Mouse (Mus musculus) heart, embryonic 10.5 days (tissue): Measurements from ENCODE around the gene Nckap5. TPM values are rescaled to one million over a fixed set of nuclear protein-coding genes. Genes with fewer than 3 reads are reported as not detected.
"Not testable (repeated sequence)": the region's sequence is repeated elsewhere in the genome, so short reads cannot be mapped to it uniquely, and the experiment has no call there.

ENCODE experiments used
- DNase-seq: peaks from one replicate; pipeline ENCODE4 v3.0.0-alpha.2; 2017; ENCODE audit warnings: low spot score
- H3K27ac ChIP-seq: fragments of 300-500 bp; sonication (generic); 2 replicates; pipeline ENCODE4 v1.5.1; 2016; ENCODE audit warnings: mild to moderate bottlenecking
- H3K27me3 ChIP-seq: fragments of 300-500 bp; sonication (generic); 2 replicates; pipeline ENCODE4 v1.6.1; 2016; ENCODE audit warnings: mild to moderate bottlenecking; ENCODE audit not compliant: poor library complexity, insufficient read depth, severe bottlenecking
- H3K36me3 ChIP-seq: fragments of 300-500 bp; sonication (generic); 2 replicates; pipeline ENCODE4 v1.6.1; 2016; ENCODE audit warnings: mild to moderate bottlenecking, moderate library complexity
- H3K4me1 ChIP-seq: fragments of 300-500 bp; sonication (generic); 2 replicates; pipeline ENCODE4 v1.6.1; 2016; ENCODE audit warnings: mild to moderate bottlenecking
- H3K4me3 ChIP-seq: fragments of 300-500 bp; sonication (generic); 2 replicates; pipeline ENCODE4 v1.5.1; 2016; ENCODE audit warnings: mild to moderate bottlenecking, moderate library complexity
- H3K9me3 ChIP-seq: fragments of 300-500 bp; sonication (generic); 2 replicates; pipeline ENCODE4 v1.6.1; 2016; ENCODE audit warnings: mild to moderate bottlenecking, moderate library complexity
- WGBS: fragments of 180-500 bp; shearing (Covaris S2); methylation state at CpG from one replicate; pipeline ENCODE4 v1.1.7; 2016; 5-methylcytosine and 5-hydroxymethylcytosine counted together
- polyA plus RNA-seq: library from polyadenylated mRNA; unstranded; fragments of >200 nt; fragmentation: Nextera tagmentation; extraction: Ambion mirVana; gene quantifications from 2 replicates; pipeline ENCODE4 v1.2.1, GENCODE M21; 2016

Gene Nckap5
- polyA plus RNA-seq, 1 experiment from 2014 or later, result 2.3 TPM

DNA sequence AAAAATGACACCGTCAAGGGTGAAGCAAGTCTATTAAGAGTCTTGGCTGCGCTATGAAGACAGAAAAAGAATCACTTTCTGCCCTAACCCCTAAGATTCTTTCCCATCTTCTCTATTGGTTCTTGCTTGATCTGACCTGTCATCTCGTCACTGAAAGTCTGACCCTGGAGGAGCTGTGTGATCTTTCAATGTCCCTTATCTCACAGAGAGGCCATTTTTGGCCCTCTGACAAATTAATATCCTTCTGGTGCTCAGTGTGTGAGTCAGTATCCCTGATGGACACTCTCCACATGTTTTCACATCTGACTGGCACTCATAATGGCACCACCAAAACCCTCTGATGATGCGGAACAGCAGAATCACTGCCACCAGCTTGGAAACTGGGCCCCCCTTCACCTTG lies 736.3 kb downstream of the Nckap5 start:
- no peak overlapping the region for H3K27ac ChIP-seq
- no peaks in the 10 kb centered on the region for H3K36me3 ChIP-seq
- H3K27me3 ChIP-seq, result no peaks in the 10 kb centered on the region
- H3K4me3 ChIP-seq, result no peak overlapping the region
- WGBS, result 76% methylated on average over 4 of the region's 4 CpGs
- peaks cover 4% of the 10 kb centered on the region; the same call in 1 of the 2 replicates for H3K4me1 ChIP-seq
- DNase-seq, result no peak
- H3K9me3 ChIP-seq, result no peaks in the 10 kb centered on the region

GRCm38 (mm10) chr1:126091979-126092378 lies 738.6 kb downstream of the Nckap5 start:
- 86% methylated on average over 2 of the region's 2 CpGs for WGBS
- not testable (repeated sequence) for H3K4me1 ChIP-seq, H3K36me3 ChIP-seq, H3K27ac ChIP-seq, H3K9me3 ChIP-seq, H3K4me3 ChIP-seq, H3K27me3 ChIP-seq, DNase-seq

DNA sequence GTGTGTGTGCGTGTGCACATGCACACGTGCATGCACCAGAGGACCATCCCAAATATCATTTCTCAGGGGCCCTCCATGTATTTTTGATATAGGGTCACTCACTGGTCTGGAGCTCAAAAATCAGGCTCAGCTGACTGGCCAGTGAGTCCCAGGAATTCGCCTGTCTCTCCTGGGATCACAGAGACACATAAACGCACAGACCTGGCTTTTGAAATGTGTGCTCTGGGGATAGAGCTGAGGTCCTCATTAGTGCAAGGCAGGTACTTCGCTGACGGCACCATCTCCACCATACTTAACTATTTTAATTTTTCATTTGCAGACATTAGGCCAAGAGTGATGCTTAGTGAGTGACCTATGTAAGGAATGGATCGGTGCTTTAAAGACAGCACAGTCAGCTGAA lies 743.4 kb downstream of the Nckap5 start:
- DNase-seq, result no peak
- Histone ChIP-seq H3K27me3 (no peaks in the 10 kb centered on the region), H3K9me3 (no peaks in the 10 kb centered on the region), H3K27ac (no peak overlapping the region), H3K4me1 (no peaks in the 10 kb centered on the region), H3K4me3 (no peak overlapping the region), H3K36me3 (no peaks in the 10 kb centered on the region)
- WGBS, result 90% methylated on average over 7 of the region's 7 CpGs

GRCm38 (mm10) chr1:126076312-126076711 lies 754.3 kb downstream of the Nckap5 start:
- no peaks in the 10 kb centered on the region for H3K27me3 ChIP-seq
- 73% methylated on average over 4 of the region's 4 CpGs for WGBS
- H3K9me3 ChIP-seq, result no peaks in the 10 kb centered on the region
- no peaks in the 10 kb centered on the region for H3K4me1 ChIP-seq
- H3K36me3 ChIP-seq, result no peaks in the 10 kb centered on the region
- no peak overlapping the region for H3K4me3 ChIP-seq
- DNase-seq, result no peak
- no peak overlapping the region for H3K27ac ChIP-seq

- Histone ChIP-seq H3K27me3 (no peaks in the 10 kb centered on the region), H3K4me3 (no peak overlapping the region), H3K27ac (no peak overlapping the region), H3K4me1 (no peaks in the 10 kb centered on the region), H3K9me3 (no peaks in the 10 kb centered on the region), H3K36me3 (no peaks in the 10 kb centered on the region)
- WGBS, result 74% methylated on average over 2 of the region's 2 CpGs
- DNase-seq, result no peak
Measured at GRCm38 (mm10) chr1:126070861-126071260, 759.7 kb downstream of the Nckap5 start.

DNA sequence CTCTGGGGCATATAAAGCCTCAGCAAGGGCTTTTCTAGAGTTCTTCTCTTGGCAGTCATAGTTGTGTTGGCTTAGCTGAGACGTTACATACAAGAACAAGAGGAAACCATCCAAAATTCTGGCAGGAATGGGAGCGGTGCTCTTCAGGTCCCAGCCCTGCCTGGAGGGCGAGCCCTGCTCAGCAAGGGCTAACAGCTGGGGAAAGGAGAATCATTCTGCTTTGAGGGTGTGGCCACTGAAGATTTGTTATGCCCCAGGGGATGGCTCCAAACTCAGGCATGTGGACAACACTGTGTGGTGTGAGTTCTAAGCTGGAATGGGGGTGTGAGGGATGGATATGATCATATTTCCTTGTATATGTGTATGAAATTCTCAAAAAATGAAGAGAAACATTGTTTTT lies 779.1 kb downstream of the Nckap5 start:
- no peaks in the 10 kb centered on the region for H3K36me3 ChIP-seq
- DNase-seq, result no peak
- H3K27ac ChIP-seq, result no peak overlapping the region
- WGBS, result 84% methylated on average over 3 of the region's 3 CpGs
- H3K4me3 ChIP-seq, result no peak overlapping the region
- H3K4me1 ChIP-seq, result no peaks in the 10 kb centered on the region
- H3K9me3 ChIP-seq, result no peaks in the 10 kb centered on the region
- H3K27me3 ChIP-seq, result no peaks in the 10 kb centered on the region

- no peak for DNase-seq
- 87% methylated on average over 5 of the region's 5 CpGs for WGBS
Measured at GRCm38 (mm10) chr1:126042886-126043285, 787.7 kb downstream of the Nckap5 start.

DNA sequence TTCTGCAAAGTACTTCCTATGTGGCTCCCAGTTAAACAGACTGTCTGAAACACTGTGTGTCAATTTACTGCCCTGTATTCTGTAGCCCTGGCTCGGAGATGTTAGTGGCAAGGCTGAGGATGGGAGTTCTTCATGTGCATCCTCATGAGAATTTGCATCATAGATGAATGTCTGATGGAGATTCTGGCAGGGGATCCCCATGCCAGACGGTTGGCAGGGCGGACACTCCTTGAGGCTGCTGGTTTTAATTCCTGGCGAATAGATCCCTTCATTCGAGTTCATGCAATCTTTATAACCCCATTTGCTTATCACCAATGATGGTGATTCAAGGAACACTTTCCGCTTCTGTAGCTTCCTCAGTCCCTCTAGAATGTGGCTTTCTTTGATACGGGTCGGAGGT lies 803.1 kb downstream of the Nckap5 start:
- 84% methylated on average over 8 of the region's 8 CpGs for WGBS
- no peaks in the 10 kb centered on the region for H3K4me1 ChIP-seq
- H3K36me3 ChIP-seq, result no peaks in the 10 kb centered on the region
- H3K27ac ChIP-seq, result no peak overlapping the region
- no peaks in the 10 kb centered on the region for H3K9me3 ChIP-seq
- H3K27me3 ChIP-seq, result no peaks in the 10 kb centered on the region
- no peak overlapping the region for H3K4me3 ChIP-seq
- no peak for DNase-seq

More at GRCm38 (mm10) chr1:126042886-126043285, 787.7 kb downstream of the Nckap5 start:
- no peaks in the 10 kb centered on the region for H3K27me3 ChIP-seq
- no peak overlapping the region for H3K27ac ChIP-seq
- H3K36me3 ChIP-seq, result no peaks in the 10 kb centered on the region
- H3K9me3 ChIP-seq, result no peaks in the 10 kb centered on the region
- H3K4me1 ChIP-seq, result no peaks in the 10 kb centered on the region
- no peak overlapping the region for H3K4me3 ChIP-seq

GRCm38 (mm10) chr1:126024518-126024917 lies 806.1 kb downstream of the Nckap5 start:
- H3K36me3 ChIP-seq, result no peaks in the 10 kb centered on the region
- no peaks in the 10 kb centered on the region for H3K4me1 ChIP-seq
- H3K9me3 ChIP-seq, result no peaks in the 10 kb centered on the region
- H3K27me3 ChIP-seq, result no peaks in the 10 kb centered on the region
- no peak for DNase-seq
- no peak overlapping the region for H3K27ac ChIP-seq
- 81% methylated on average over 6 of the region's 6 CpGs for WGBS
- H3K4me3 ChIP-seq, result no peak overlapping the region

- Histone ChIP-seq H3K27me3 (no peaks in the 10 kb centered on the region), H3K9me3 (no peaks in the 10 kb centered on the region), H3K27ac (no peak overlapping the region), H3K4me1 (no peaks in the 10 kb centered on the region), H3K4me3 (no peak overlapping the region), H3K36me3 (no peaks in the 10 kb centered on the region)
- WGBS, result 29% methylated on average over 10 of the region's 10 CpGs
- DNase-seq, result no peak
Measured at GRCm38 (mm10) chr1:126022959-126023358, 807.6 kb downstream of the Nckap5 start.

GRCm38 (mm10) chr1:126018654-126019053 lies 811.9 kb downstream of the Nckap5 start:
- not testable (repeated sequence) for H3K4me1 ChIP-seq, H3K36me3 ChIP-seq, H3K4me3 ChIP-seq, H3K27ac ChIP-seq, H3K27me3 ChIP-seq, DNase-seq, H3K9me3 ChIP-seq
- 72% methylated on average over 6 of the region's 6 CpGs for WGBS

GRCm38 (mm10) chr1:126011661-126012091 lies 818.9 kb downstream of the Nckap5 start:
- DNase-seq, result no peak
- 89% methylated on average over 5 of the region's 5 CpGs for WGBS

DNA sequence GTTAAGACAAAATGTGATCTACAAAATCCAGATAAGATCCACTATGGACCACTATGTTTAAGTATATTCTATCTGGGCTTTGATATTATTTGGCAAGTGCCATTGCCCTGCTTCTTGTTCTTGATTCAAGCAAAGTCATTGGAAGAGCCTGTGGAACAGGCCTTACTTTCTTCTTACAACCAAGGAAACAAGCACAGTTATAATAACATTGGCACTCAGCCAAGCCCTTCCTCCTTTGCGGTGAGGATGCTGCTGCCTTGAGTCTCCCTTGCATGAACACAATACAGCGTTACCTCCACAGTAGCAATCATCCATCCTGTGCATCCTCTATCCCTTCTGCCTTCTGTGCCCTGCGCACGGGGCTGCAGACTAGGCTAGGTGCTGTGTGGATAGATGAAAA lies 823.0 kb downstream of the Nckap5 start:
- H3K27me3 ChIP-seq, result no peaks in the 10 kb centered on the region
- no peaks in the 10 kb centered on the region for H3K9me3 ChIP-seq
- no peak overlapping the region for H3K27ac ChIP-seq
- no peaks in the 10 kb centered on the region for H3K36me3 ChIP-seq
- H3K4me1 ChIP-seq, result no peaks in the 10 kb centered on the region
- no peak overlapping the region for H3K4me3 ChIP-seq
- 87% methylated on average over 4 of the region's 4 CpGs for WGBS
- DNase-seq, result no peak

More at GRCm38 (mm10) chr1:126011661-126012091, 818.9 kb downstream of the Nckap5 start:
- H3K27ac ChIP-seq, result no peak overlapping the region
- H3K36me3 ChIP-seq, result no peaks in the 10 kb centered on the region
- no peaks in the 10 kb centered on the region for H3K27me3 ChIP-seq
- H3K4me3 ChIP-seq, result no peak overlapping the region
- no peaks in the 10 kb centered on the region for H3K4me1 ChIP-seq
- no peaks in the 10 kb centered on the region for H3K9me3 ChIP-seq

DNA sequence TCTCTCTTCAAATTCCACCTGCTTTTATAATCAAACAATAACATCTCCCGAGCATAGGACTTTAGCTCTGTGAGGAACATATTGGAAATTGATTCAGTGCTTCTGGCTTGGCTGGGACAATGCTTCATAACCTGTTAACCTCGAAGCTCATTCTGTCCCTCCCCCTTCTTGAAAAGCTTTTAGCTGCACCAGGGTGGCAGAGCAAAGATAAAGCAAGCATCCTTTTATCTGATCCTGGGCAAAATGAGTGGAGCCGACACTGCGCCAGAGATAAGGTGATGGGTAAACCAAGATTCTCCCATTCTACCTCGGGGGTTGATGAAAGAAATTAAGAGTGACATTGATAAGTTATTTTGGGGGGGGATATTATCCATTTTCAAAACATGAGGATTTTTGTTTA lies 824.9 kb downstream of the Nckap5 start:
- H3K27ac ChIP-seq, result no peak overlapping the region
- WGBS, result 39% methylated on average over 5 of the region's 5 CpGs

More for the DNA sequence above, 824.9 kb downstream of the Nckap5 start:
- Histone ChIP-seq H3K4me1 (no peaks in the 10 kb centered on the region), H3K4me3 (no peak overlapping the region), H3K9me3 (no peaks in the 10 kb centered on the region), H3K36me3 (no peaks in the 10 kb centered on the region), H3K27me3 (no peaks in the 10 kb centered on the region)
- no peak for DNase-seq
